Mouse (Mus musculus): Measurements from ENCODE around the gene Rnf169. TPM values are rescaled to one million over a fixed set of nuclear protein-coding genes. Genes with fewer than 3 reads are reported as not detected.

The Rnf169 gene
- polyA plus RNA-seq, 1 experiment from 2014 or later: 7.2 TPM

DNA sequence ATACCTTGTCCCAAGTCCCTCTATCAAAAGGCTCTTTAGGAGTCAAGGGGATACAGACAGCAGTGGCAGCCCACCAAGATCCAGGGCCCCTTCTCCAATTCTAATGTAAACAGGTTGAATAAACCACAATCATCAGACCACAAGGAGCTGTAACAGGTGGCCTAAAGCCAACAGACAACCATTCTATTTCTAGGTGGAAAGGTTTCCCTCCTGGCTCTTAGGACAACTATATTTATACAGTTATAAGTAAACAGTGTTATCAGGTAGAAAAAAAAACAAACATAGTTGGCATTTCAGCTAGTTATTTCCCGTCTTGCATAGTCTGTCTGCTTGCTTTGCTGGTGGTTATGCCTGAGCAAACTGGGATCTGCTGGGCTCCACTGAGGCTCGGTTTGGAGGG is 59.8 kb downstream of the Rnf169 start:
- no peak for ATAC-seq (ENCODE audit: low FRiP score, low read depth)
- peaks cover 41% of the 10 kb centered on the region for H3K36me3 ChIP-seq
- H3K4me1 ChIP-seq: peaks cover 15% of the 10 kb centered on the region
- 87% methylated on average over 2 of the region's 2 CpGs for WGBS
- H3K4me2 ChIP-seq (replicated peaks): no peak overlapping the region
- H3K9me3 ChIP-seq: no peaks in the 10 kb centered on the region
- no peak overlapping the region for H3K27ac ChIP-seq
- no peak overlapping the region for H3K4me3 ChIP-seq
- H3K27me3 ChIP-seq (replicated peaks): peaks cover 16% of the 10 kb centered on the region
- no peak overlapping the region for H3K9ac ChIP-seq

GRCm38 (mm10) chr7:99919971-99920370 is 60.3 kb downstream of the Rnf169 start:
- H3K9me3 ChIP-seq: no peaks in the 10 kb centered on the region
- H3K4me3 ChIP-seq: no peak overlapping the region
- no peak overlapping the region for H3K9ac ChIP-seq
- no peak overlapping the region for H3K4me2 ChIP-seq (replicated peaks)
- no peak for ATAC-seq (ENCODE audit: low FRiP score, low read depth)
- peaks cover 15% of the 10 kb centered on the region for H3K4me1 ChIP-seq
- H3K27me3 ChIP-seq (replicated peaks): peaks cover 16% of the 10 kb centered on the region
- 94% methylated on average over 6 of the region's 6 CpGs for WGBS
- H3K36me3 ChIP-seq: peaks cover 37% of the 10 kb centered on the region
- H3K27ac ChIP-seq: no peak overlapping the region

DNA sequence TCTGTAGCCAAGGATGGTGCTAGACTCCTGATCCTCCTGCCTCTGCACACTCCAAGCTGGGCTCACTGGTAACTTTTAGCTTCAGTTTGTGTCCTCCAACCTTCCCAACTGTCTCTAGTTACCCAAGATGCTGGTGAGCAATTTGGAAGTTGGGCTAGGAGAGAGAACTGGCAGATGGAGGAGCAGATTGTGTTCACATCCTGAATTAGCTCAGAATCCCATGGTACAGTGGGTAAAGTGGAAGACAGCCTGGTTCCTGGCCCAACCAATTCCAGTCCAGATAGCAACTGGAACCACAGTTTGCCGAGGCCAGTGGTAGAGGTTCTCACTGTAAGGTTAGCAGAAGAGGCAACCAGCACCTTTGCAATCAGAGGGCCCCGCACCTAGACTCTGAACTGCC is 61.1 kb downstream of the Rnf169 start:
- no peaks in the 10 kb centered on the region for H3K9me3 ChIP-seq
- H3K27ac ChIP-seq: no peak overlapping the region
- no peak overlapping the region for H3K9ac ChIP-seq
- H3K4me2 ChIP-seq (replicated peaks): no peak overlapping the region
- H3K27me3 ChIP-seq (replicated peaks): peaks cover 16% of the 10 kb centered on the region
- no peak for ATAC-seq (ENCODE audit: low FRiP score, low read depth)
- no peak overlapping the region for H3K4me3 ChIP-seq
- peaks cover 29% of the 10 kb centered on the region for H3K36me3 ChIP-seq
- H3K4me1 ChIP-seq: peaks cover 15% of the 10 kb centered on the region
- 96% methylated on average over 2 of the region's 2 CpGs for WGBS

- ATAC-seq (ENCODE audit: low FRiP score, low read depth): peak; percentile 69
- Histone ChIP-seq H3K36me3 (peaks cover 14% of the 10 kb centered on the region), H3K9ac (peak overlapping the region; percentile 53; the same call in 1 of the 2 replicates), H3K4me3 (peak overlapping the region; percentile 30), H3K4me2 (replicated peaks) (peak overlapping the region; percentile 68), H3K9me3 (no peaks in the 10 kb centered on the region), H3K27me3 (replicated peaks) (peaks cover 16% of the 10 kb centered on the region), H3K4me1 (peaks cover 15% of the 10 kb centered on the region), H3K27ac (no peak overlapping the region)
- WGBS: 1% methylated on average over 36 of the region's 36 CpGs
These were observed 62.9 kb downstream of the Rnf169 start for GRCm38 (mm10) chr7:99917320-99917844.

- peaks cover 15% of the 10 kb centered on the region for H3K4me1 ChIP-seq
- peak overlapping the region; percentile 53; the same call in 1 of the 2 replicates for H3K9ac ChIP-seq
- H3K9me3 ChIP-seq: no peaks in the 10 kb centered on the region
- H3K27me3 ChIP-seq (replicated peaks): peaks cover 16% of the 10 kb centered on the region
- H3K4me2 ChIP-seq (replicated peaks): peak overlapping the region; percentile 68
- peak overlapping the region; percentile 30 for H3K4me3 ChIP-seq
- H3K36me3 ChIP-seq: peaks cover 13% of the 10 kb centered on the region
- WGBS: 6% methylated on average over 22 of the region's 22 CpGs
- no peak overlapping the region for H3K27ac ChIP-seq
- ATAC-seq (ENCODE audit: low FRiP score, low read depth): peak; percentile 51
These were observed 63.4 kb downstream of the Rnf169 start for GRCm38 (mm10) chr7:99916741-99917319.

- no peak overlapping the region for H3K4me3 ChIP-seq
- H3K27ac ChIP-seq: no peak overlapping the region
- no peaks in the 10 kb centered on the region for H3K9me3 ChIP-seq
- H3K27me3 ChIP-seq (replicated peaks): peaks cover 16% of the 10 kb centered on the region
- H3K4me1 ChIP-seq: peaks cover 15% of the 10 kb centered on the region
- H3K36me3 ChIP-seq: peaks cover 6% of the 10 kb centered on the region; the same call in 1 of the 2 replicates
- no peak overlapping the region for H3K9ac ChIP-seq
- no peak for ATAC-seq (ENCODE audit: low FRiP score, low read depth)
- H3K4me2 ChIP-seq (replicated peaks): no peak overlapping the region
- 92% methylated on average over 2 of the region's 2 CpGs for WGBS
These were observed 64.7 kb downstream of the Rnf169 start for GRCm38 (mm10) chr7:99915511-99915910.

GRCm38 (mm10) chr7:99914316-99914715 is 65.9 kb downstream of the Rnf169 start:
- H3K4me3 ChIP-seq: no peak overlapping the region
- no peak for ATAC-seq (ENCODE audit: low FRiP score, low read depth)
- WGBS: 88% methylated on average over 10 of the region's 10 CpGs
- peaks cover 16% of the 10 kb centered on the region for H3K27me3 ChIP-seq (replicated peaks)
- H3K9ac ChIP-seq: no peak overlapping the region
- no peak overlapping the region for H3K27ac ChIP-seq
- no peak overlapping the region for H3K4me2 ChIP-seq (replicated peaks)
- peaks cover 15% of the 10 kb centered on the region for H3K4me1 ChIP-seq
- H3K9me3 ChIP-seq: no peaks in the 10 kb centered on the region
- peaks cover 4% of the 10 kb centered on the region; the same call in 1 of the 2 replicates for H3K36me3 ChIP-seq

DNA sequence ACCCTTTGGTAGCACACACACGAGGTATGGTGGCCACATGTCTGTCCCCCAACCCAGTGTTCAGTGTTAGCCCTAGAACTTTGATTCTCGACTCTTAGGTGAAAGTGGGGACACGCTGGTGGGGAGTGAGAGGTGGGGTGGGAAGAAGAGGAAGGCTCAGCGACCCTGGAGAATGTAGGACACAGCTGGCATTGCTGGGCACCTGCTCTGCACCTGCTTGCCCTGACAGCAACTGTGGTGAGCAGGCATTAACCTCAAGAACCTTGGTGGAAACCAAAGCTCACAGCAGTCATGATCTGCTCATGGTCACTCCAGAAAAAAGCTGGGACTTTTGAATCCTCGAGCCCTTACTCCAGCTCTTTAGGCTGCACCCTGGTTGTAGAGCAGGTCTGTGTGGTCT is 69.2 kb downstream of the Rnf169 start:
- Histone ChIP-seq H3K4me3 (no peak overlapping the region), H3K27ac (no peak overlapping the region), H3K9me3 (no peaks in the 10 kb centered on the region), H3K4me2 (replicated peaks) (no peak overlapping the region), H3K4me1 (no peaks in the 10 kb centered on the region), H3K27me3 (replicated peaks) (no peaks in the 10 kb centered on the region), H3K36me3 (no peaks in the 10 kb centered on the region), H3K9ac (no peak overlapping the region)
- WGBS: 81% methylated on average over 5 of the region's 5 CpGs
- no peak for ATAC-seq (ENCODE audit: low FRiP score, low read depth)

GRCm38 (mm10) chr7:99907463-99907862 is 72.8 kb downstream of the Rnf169 start:
- whole genome bisulfite sequencing: 85% methylated on average over 3 of the region's 3 CpGs
- Histone ChIP-seq H3K4me1 (no peaks in the 10 kb centered on the region), H3K27me3 (replicated peaks) (no peaks in the 10 kb centered on the region), H3K9ac (no peak overlapping the region), H3K4me3 (no peak overlapping the region), H3K9me3 (no peaks in the 10 kb centered on the region), H3K4me2 (replicated peaks) (no peak overlapping the region), H3K36me3 (no peaks in the 10 kb centered on the region), H3K27ac (no peak overlapping the region)
- ATAC-seq (ENCODE audit: low FRiP score, low read depth): no peak

GRCm38 (mm10) chr7:99906346-99906745 is 73.9 kb downstream of the Rnf169 start:
- 87% methylated on average over 3 of the region's 3 CpGs for WGBS
- no peak overlapping the region for H3K27ac ChIP-seq
- H3K4me1 ChIP-seq: no peaks in the 10 kb centered on the region
- H3K9me3 ChIP-seq: no peaks in the 10 kb centered on the region
- H3K9ac ChIP-seq: no peak overlapping the region
- no peaks in the 10 kb centered on the region for H3K36me3 ChIP-seq
- H3K27me3 ChIP-seq (replicated peaks): no peaks in the 10 kb centered on the region
- no peak overlapping the region for H3K4me3 ChIP-seq
- ATAC-seq (ENCODE audit: low FRiP score, low read depth): no peak
- no peak overlapping the region for H3K4me2 ChIP-seq (replicated peaks)

GRCm38 (mm10) chr7:99904421-99905005 is 75.7 kb downstream of the Rnf169 start:
- Histone ChIP-seq H3K4me3 (no peak overlapping the region), H3K9me3 (no peaks in the 10 kb centered on the region), H3K27ac (no peak overlapping the region), H3K4me1 (no peaks in the 10 kb centered on the region), H3K27me3 (replicated peaks) (no peaks in the 10 kb centered on the region), H3K36me3 (no peaks in the 10 kb centered on the region), H3K9ac (no peak overlapping the region), H3K4me2 (replicated peaks) (no peak overlapping the region)
- 73% methylated on average over 3 of the region's 3 CpGs for WGBS
- ATAC-seq (ENCODE audit: low FRiP score, low read depth): no peak

GRCm38 (mm10) chr7:99902918-99903665 is 77.2 kb downstream of the Rnf169 start:
- Histone ChIP-seq H3K27ac (no peak overlapping the region), H3K4me2 (replicated peaks) (no peak overlapping the region), H3K27me3 (replicated peaks) (no peaks in the 10 kb centered on the region), H3K36me3 (no peaks in the 10 kb centered on the region), H3K9ac (no peak overlapping the region), H3K4me3 (no peak overlapping the region), H3K4me1 (no peaks in the 10 kb centered on the region), H3K9me3 (no peaks in the 10 kb centered on the region)
- 80% methylated on average over 11 of the region's 11 CpGs for WGBS
- ATAC-seq (ENCODE audit: low FRiP score, low read depth): no peak

All from neural tube, embryonic 12.5 days (tissue).